Mouse (Mus musculus) gastrocnemius, adult 18-20 months (tissue): ENCODE data around the gene Sft2d2. TPM values are rescaled to one million over a fixed set of nuclear protein-coding genes. Genes with fewer than 3 reads are reported as not detected.

Source experiments
- DNase-seq: peaks from one replicate; pipeline ENCODE4 v3.0.0; 2021; ENCODE audit warnings: low spot score
- total RNA-seq, 2 experiments: library from RNA; stranded (reverse); gene quantifications; 2 replicates each; pipeline ENCODE4 v1.2.3; 2021

Gene Sft2d2
- total RNA-seq, 2 experiments from 2014 or later, result 8.9 to 10.1 TPM

GRCm38 (mm10) chr1:165191611-165192010 lies 2.6 kb downstream of the Sft2d2 start:
- DNase-seq, result no peak

GRCm38 (mm10) chr1:165190571-165191273 lies 3.5 kb downstream of the Sft2d2 start:
- DNase-seq, result no peak

GRCm38 (mm10) chr1:165190068-165190467 lies 4.2 kb downstream of the Sft2d2 start:
- DNase-seq, result no peak

GRCm38 (mm10) chr1:165188806-165189580 lies 5.2 kb downstream of the Sft2d2 start:
- DNase-seq, result no peak

- no peak for DNase-seq
Measured at GRCm38 (mm10) chr1:165187357-165187756, 6.9 kb downstream of the Sft2d2 start.

GRCm38 (mm10) chr1:165186491-165186890 lies 7.7 kb downstream of the Sft2d2 start:
- no peak for DNase-seq

- DNase-seq, result no peak
Measured at GRCm38 (mm10) chr1:165185116-165185515, 9.1 kb downstream of the Sft2d2 start.

- no peak for DNase-seq
Measured at GRCm38 (mm10) chr1:165184178-165184577, 10.1 kb downstream of the Sft2d2 start.

GRCm38 (mm10) chr1:165183400-165183799 lies 10.8 kb downstream of the Sft2d2 start:
- no peak for DNase-seq

GRCm38 (mm10) chr1:165179321-165179720 lies 14.9 kb downstream of the Sft2d2 start:
- no peak for DNase-seq

GRCm38 (mm10) chr1:165178075-165178474 lies 16.2 kb downstream of the Sft2d2 start:
- no peak for DNase-seq

GRCm38 (mm10) chr1:165174059-165174616 lies 20.1 kb downstream of the Sft2d2 start:
- DNase-seq, result no peak

GRCm38 (mm10) chr1:165171277-165171676 lies 23.0 kb downstream of the Sft2d2 start:
- DNase-seq, result no peak

GRCm38 (mm10) chr1:165170157-165170556 lies 24.1 kb downstream of the Sft2d2 start:
- DNase-seq, result no peak

- no peak for DNase-seq
Measured at GRCm38 (mm10) chr1:165169462-165169861, 24.8 kb downstream of the Sft2d2 start.

- DNase-seq, result no peak
Measured at GRCm38 (mm10) chr1:165164920-165165319, 29.3 kb downstream of the Sft2d2 start.

GRCm38 (mm10) chr1:165160723-165161405 lies 33.4 kb downstream of the Sft2d2 start, which contains the start of gene Tbx19:
TSS of gene Tbx19 (minus strand) at chr1:165160773.
- DNase-seq, result no peak

- no peak for DNase-seq
Measured at GRCm38 (mm10) chr1:165158841-165159240, 35.4 kb downstream of the Sft2d2 start.

GRCm38 (mm10) chr1:165154162-165154561 lies 40.1 kb downstream of the Sft2d2 start:
- no peak for DNase-seq

GRCm38 (mm10) chr1:165151216-165151615 lies 43.0 kb downstream of the Sft2d2 start:
- no peak for DNase-seq

GRCm38 (mm10) chr1:165142343-165142916 lies 51.8 kb downstream of the Sft2d2 start:
- DNase-seq, result no peak
